Mouse (Mus musculus) embryo, embryonic 10 days (tissue): Measurements from ENCODE around the gene Wasf3.
"Not testable (repeated sequence)": the region's sequence is repeated elsewhere in the genome, so short reads cannot be mapped to it uniquely, and the experiment has no call there.

Experiments
- DNase-seq: peaks from one replicate; pipeline ENCODE4 v3.0.0-alpha.2; 2015; ENCODE audit warnings: low spot score

The Wasf3 gene

DNA sequence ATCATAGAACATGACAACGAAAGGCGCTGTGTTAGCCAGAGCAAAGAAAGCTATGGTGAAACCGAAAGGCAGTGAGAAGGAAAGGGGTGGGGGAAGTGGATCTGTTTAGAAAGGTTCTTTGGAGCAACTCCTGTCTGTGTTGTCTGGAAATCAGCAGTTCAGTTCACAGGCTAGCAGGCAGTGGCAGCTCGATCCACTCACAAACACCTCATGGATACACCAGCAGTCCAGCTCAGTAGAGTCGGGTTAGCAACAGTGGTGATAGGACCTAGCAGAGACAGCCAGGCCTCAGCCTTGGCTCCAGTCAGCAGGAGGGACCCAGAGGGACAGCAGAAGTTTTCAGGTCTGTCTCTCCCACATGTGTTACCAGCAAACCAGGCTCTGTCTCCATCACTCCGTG is 16.2 kb downstream of the Wasf3 start:
- DNase-seq: not testable (repeated sequence)

DNA sequence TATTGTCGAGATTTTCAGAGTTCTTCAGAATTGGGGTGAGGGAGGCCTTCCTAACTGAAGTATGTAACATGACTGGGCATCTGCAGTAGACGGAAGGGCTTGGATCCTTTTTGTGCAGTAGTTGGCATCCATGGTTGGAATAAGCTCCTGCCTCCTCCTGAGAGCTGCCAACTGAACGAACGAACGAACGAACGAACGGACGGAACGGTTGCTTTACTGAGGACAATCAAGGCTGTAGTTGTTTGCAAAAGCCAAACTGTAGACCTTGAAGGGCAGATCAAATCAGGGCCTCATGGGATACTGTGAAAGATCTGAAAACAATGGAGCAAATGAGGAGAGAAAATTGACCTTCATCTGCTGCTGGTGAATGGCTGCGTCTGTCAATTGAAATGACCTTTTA is 17.5 kb downstream of the Wasf3 start:
- no peak for DNase-seq

DNA sequence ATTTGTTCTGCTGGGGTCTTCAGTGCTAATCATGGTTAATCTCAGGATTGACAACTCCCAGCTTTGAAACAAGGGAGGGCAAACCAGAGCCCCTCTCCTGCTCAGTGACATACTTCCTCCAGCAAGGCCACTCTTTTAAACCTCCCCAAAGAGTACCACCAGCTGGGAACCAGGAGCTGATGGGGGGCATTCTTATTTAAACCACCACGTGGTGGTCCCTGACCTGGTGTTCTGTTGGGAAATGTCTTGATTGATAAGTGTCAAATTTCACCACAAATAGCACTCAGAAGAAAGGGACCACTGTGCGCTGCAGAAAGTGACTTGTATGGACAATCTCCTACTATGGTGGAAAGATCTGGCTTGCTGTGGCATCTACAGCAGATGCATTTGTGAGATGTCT is 19.1 kb downstream of the Wasf3 start:
- no peak for DNase-seq

DNA sequence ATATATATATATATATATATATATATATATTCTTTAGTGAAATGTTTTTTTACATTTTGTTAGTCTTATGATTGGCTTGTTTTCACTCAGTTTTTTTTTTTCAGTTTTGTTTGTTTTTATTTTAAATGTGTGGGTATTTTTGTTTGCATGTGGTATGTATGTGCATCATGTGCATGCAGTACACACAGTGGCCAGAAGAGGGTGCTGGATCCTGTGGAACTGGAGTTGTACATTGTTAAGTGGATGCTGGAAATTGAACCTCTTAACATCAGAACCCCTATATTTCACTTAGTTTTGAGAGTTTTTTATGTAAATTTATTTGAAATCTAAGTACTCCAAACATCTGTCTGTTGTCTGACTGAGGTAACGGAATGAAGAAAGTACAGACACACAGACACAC is 21.3 kb downstream of the Wasf3 start:
- no peak for DNase-seq

DNA sequence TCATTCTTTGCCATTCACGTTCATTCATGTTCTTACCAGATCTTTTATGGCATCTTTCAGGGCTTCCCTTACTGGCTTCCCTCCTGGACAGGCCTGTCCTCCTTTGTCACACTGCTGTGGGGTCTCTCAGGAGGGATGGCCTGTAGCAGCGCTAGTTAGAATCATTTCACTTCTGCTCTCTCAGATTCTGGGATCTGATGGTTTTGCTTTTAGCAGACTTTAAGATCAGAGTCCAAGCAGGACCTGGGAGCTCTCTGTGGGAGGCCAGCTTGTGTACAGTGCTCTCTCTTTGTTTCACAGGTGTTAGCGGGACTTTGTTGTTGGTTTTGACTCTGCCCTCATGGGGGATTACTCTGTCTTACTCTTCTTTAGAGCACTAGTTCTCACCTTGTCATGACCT is 23.0 kb downstream of the Wasf3 start:
- no peak for DNase-seq

DNA sequence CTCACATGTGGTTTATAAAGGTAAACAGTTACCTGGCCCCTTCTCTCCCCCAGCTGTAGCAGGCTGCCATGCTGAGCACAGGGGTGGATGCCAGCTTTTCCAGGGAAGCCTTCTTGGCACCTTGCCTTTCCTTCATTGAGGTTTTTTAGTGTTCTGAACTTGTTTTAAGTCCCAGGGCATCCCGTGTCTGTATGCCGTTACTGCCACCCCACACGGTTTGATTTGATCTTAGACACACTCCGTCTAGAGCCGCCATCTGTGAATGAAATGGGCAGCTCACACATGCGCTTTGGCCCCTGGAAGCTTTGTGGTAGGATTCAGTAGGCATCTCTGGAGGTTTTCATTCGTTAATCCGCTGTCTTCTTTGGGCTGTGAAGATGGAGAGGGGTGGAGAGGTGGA is 23.8 kb downstream of the Wasf3 start:
- DNase-seq: no peak

DNA sequence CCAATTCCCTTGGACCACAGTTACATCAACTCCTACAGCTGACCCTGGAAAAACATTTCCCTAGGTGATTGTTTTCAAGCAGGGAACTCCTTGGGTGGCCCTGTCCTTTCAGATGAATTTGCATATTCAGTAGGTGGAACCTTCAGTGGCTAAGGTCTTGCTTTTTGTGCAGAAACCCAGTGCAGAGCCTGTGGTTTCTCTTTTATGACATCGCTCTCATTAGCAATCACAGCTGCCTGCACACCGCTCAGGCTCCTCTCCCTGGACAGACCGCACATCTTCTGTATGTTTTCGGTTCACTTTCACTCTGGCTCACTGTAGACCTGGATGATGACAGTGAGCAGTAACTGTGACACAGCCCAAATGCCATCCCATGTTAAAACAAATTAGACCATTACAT is 26.0 kb downstream of the Wasf3 start:
- DNase-seq: no peak

DNA sequence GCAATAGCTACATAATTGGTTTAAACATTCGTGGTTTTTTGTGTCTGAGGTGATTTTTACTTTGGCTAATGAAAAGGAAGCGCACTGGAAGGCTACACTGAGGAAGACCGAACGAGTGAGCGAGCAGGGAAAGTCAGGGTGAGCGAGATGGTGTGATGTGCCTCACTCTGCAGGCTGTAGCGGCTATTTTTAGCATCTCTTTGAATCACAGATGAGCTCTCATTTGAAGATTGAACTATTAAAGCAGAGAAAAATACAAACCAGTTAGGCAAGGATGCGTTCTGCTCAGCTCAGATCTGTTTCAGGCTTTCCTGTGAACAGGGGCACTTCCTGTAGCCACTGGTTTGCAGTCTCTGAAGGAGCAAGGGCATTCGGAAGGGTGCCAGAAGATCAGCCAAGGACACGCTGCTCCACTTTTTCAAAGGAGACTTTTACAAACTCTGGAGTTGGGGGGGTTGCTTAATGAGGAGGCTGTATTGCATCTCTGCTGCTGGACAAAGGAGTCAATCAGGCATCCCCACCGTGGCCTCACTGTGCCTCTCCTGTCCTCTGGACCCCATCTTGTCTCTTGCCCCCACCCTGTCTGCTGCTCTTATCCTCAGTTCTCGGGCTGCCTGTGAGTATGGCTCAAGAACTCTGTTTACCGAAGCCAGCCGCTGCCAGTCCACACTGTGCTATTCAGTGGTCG is 28.1 kb downstream of the Wasf3 start:
- no peak for DNase-seq

DNA sequence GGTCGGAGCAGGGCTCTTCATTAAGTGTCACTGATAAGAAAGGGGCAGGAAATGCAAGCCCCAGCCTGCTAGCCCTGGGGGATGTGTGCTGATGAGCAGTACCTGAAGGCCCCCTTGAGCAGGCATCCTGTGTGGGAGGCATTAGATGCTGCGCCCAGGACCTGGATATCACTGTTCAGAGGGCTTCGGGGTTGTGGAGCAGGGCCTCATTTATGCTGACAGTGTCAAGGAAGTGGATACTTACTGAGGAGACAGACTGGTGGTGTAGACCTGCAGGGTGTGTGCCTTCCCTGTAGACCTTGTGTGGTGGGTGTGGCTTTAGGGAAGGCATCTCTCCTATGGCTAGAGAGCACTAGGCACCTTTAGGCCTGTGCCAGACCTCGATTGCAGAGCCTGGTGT is 29.8 kb downstream of the Wasf3 start:
- DNase-seq: no peak

DNA sequence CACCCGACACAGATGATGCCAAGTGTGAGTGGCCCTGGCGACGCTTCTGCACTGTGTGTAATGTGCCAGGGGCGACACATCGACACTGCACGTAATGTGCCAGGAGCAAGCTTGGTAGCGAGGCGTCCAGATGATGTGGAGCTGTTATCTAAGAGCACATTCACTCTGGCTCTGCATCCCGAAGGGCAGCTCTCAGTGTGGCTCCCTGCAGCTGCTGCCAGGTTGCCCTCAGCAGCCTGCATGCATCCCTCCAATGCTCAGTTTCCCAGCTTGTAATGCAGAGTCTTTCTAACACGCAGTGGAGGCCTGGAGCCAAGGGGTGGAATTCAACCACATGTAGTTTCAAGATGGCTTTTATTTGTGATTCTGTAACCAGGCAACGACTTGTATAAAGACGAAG is 30.4 kb downstream of the Wasf3 start:
- no peak for DNase-seq

DNA sequence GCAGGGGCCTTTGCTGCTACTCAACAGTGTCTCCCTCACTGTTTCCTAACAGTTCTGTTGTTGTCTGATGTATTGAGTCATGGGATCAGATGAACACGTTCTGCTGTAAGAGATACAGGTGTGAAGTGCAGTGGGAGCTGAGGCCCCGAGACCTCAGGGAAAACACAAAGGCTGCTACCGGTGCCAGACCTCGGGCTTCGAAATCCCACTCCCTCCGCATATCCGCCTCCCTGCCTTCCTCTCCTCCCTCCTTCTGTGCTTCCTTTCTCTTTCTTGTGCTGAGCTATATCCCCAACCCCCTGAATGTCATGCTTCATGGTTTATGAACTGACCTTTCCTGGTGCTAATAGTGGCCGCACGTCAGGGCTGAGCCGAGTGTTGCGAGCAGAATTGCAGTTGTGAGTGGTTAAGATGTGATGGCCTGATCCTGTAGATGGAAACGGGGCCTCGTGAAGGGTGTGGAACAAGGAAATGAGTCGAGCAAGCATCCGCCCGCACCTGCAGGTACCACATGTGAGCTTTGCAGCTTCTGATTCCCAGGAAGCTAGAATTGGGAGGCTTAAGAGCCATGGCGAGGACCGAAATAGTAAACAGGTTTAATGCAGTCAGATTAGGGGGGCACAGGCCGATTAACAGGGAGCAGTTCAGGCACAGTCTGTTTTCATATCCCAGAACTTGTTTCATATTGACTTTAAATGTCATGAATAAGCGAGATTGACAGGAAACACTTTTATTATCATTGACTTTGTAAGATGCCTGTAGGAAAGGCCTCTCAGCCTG is 31.7 kb downstream of the Wasf3 start:
- DNase-seq: no peak

DNA sequence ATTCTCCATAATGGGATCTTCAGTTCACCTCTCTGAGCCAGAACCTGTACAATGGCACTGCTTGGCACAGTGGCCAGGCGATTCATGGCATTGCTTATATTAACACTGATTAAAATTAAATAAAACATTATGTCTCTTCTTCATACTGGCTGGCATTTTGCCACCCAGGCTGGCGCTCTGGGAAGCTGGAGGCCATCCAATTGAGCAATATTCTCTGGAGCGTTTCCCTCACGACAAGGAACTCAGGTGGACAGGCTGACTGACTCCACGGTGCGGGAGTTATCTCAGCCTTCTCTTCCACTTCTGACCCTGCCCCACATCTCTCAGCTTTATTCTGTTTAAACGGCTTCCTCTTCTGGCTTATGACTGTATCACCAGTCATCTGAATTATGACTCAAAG is 33.3 kb downstream of the Wasf3 start:
- no peak for DNase-seq

DNA sequence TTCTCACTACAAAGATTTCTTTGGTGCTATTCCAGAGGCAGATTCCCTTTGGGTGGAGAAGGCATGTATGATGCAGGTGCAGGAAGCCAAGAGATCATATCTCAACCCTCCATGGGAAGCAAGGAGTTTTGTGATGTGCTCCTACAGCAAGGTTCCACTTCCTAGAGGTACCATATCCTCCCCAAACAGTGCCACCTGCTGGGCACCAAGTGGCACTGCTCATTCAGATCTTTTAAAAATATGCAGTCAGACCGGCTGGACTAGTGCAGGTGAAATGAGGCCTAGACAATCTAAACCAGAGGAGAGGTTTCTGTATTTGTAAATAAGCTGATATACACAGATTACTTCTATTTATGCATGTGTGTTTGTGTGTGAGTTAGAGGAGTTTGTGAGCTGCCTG is 35.3 kb downstream of the Wasf3 start:
- DNase-seq: peak; percentile 66

DNA sequence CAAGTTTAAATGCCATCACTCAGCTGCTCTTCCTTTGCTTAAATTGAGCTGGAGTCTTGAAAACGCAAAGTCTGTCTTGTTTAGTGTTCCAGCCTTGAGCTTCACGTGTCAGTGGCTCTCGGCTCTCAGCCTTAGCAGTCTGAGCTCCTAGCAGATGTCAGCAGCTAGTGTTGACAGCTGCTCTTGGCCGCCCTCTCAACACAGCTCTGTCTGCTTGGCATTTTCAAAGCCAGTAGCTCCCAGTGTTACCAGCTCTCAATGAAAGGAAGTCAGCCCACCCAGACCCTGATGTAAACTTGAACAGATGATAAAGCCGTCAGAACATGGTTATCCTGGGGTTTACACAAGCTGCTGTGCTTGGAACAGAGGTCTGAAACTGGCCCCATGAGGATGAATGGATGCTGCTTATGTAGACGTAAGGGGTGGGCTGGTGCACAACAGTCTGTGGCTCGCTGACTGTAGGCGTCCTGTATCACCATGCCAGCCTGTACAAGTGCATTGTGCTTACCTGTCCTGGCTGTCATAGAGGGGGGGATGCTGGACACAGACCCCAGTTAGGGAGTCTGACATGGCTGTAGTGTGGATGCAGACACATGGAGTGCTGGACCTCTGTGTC is 40.0 kb downstream of the Wasf3 start:
- DNase-seq: no peak

DNA sequence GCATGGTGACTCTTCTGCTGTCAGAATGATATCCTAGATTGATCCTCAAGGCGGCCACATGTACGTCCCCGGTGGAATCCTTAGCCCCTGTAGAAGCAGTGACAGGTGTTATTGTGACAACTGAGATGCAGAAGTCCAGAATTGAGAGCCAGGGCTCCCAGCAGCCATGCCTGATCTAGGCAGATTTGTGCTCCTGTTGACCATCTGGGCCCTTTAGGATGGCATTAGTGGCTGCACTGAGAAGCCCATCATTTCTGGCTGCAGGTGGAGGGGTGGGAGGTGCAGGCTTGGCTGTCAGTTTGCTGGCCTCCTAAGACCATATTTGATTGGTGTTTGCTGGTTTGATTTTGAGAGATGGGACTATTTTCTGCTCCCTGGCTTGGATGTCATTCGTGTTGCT is 40.9 kb downstream of the Wasf3 start:
- DNase-seq: no peak

DNA sequence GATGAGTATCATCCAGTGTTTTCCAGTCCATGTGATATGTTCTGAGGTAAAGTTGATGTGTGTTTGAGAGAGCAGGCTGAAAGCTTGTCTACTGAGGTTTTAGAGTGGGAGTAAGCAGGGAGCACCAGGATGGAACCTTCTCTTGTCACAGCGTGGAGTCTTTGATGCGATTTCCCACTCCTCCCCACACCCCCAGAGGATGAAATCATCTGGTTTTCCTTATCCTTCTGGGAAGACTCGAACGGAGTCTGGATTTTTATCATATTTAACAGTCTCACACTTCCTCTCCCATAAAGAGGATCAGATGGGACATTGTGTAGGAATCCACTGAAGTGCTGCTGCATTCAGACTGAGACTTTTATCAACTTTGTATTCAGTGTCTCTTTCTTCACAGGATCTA is 43.3 kb downstream of the Wasf3 start:
- DNase-seq: no peak

DNA sequence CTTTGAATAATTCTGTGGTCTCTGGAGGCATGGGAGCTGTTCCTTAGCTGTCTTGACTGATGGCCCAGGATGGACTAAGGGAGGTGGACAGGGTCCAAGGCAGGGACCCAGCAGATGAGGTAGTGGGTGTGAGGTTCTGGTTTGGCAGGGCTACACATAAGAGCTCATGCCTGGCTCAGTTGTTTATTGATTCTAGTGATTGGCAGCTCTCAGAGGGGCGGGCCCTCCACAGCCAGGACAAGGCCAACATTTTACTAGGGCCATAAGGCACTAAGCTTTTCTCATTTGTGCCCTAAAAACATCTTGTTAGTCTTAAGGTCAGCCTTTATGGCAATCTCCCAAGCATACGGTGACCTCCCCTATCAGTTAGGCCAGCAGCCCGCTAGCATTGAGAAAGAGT is 47.0 kb downstream of the Wasf3 start:
- DNase-seq: no peak

DNA sequence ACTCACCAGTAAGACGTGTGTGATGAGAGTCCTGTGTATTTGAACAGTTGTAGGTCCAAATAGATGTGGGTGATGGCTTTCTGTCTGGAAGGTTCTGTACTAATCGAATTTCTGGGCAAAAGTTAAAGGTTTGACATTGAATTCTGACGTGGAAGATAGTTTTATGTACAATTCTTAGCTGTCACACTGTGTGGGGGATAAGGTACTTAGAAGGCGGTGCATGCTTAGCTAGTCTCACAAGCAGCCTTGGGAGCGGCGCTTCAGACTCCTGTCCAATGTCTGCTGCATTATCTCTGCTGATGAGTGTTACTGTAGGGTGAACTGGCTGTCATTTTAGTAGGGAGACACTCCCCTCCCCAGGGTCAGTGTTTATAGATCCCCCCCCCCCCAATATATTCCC is 47.7 kb downstream of the Wasf3 start:
- no peak for DNase-seq

DNA sequence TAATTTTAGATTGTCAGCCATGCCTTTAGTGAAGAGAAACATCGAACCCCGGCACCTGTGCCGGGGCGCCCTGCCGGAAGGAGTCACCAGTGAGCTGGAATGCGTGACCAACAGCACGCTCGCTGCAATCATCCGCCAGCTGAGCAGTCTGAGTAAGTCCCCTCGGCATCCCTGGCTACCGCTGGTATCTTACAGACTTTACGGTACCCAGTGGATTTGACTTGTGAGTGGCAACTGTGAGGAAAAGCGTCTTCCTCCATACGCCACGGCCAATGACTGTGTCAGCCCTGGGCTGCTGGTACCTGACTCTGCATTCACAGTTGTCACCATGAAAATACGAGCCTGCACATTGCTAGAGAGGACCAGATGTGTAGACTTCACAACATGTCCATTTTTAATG is 50.5 kb downstream of the Wasf3 start:
- DNase-seq: no peak

DNA sequence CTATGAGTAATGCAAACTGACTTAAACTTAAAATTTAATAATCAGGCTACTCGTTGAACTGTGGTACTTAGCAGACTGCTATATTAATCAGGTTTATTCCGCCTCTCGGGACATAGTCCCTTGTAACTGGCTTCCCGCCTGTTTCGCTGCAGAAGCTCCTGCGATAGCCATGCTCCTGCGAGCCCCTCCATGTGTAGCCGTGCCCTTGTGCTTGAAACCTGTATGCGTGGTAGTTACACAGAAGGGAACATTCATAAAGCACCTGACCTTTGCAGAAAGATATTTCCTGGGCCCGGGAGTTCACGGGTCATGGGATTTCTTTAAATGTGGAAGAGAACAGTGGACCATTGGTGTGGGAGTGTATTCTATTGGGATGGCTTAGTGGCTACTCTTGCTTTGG is 52.0 kb downstream of the Wasf3 start:
- DNase-seq: no peak

DNA sequence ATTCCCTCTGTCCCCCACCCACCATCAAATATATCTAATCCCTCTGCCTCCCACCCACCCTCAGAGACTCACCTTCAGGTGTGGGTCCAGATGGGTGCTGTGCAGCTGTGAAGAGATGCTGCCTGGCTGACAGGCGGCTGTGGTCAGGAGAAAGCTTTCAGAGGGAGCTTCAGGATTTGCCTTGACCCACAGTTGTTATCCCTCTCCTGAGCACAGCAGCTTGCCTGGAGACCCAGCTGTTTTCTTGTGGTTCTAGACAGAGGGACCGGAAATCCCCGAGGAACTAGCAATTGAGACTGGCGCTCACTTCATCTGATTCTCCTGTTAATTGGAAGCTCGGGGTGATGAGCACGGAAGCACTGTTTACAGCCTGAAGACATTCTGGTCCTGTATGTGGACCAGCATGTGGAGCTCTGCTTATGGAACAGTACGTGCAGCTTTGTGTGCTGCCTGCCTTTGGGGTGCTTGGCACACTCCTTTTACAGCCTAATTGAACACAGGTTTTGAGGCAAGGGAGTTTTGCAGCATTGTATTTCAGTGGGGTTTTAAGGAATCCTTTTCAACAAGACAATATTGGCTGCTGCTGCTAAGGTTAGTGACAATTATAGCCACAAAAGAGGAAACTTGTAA is 54.5 kb downstream of the Wasf3 start:
- no peak for DNase-seq

DNA sequence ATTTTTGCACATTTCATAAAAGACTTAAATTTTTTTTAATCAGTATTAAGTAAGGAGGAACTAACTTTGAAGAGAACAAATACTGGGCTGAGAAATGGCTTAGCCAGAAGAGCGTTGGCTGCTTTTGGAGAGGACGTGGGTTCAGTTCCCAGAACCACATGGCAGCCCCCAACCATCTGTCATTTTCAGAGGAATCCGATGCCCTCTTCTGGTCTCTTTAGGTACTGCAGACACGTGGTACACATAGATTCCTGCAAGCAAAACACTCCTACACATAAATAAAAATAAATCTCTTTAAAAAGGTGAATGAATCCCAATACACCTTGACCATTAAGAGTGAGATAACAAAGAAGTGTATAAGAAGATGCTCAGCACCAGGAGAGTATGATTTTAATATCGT is 55.5 kb downstream of the Wasf3 start:
- DNase-seq: no peak

DNA sequence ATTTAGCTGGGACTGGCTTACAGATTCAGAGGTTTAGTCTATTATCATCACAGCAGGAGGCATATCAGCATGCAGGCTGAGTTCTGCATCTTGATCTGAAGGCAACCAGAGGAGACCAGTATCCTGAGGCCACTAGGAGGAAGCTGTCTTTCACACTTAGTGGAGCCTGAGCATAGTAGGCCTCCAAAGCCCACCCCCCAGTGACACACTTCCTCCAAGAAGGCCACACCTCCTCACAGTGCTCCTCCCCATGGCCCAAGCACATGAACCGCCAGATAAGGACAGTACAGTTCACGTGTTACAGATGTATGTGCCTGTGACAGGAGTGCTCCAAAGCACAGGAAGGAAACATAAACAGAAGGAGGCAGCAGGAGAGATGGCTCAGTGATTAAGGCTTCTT is 58.0 kb downstream of the Wasf3 start:
- DNase-seq: no peak
